Mouse (Mus musculus): Measurements from ENCODE around the gene Hypm.

DNA sequence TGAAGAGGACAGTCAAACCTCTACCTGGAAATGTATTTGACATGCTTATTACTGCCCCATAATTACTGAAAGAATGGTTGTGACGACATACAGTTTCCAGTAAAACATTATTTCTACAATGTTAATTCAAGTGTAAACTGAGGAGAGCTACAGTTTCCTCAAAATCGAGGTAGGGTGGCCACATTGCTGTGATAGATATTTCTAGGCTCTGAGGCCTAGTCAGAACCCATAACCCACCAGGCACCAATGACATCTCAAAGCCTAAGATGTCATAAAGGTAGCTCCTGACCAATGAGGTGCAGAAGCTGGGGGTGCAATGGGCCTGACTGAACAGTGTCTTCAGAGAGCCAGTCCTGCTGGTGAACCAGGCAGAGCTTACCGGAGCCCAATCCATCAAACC is at the start of gene Hypm:
- TF ChIP-seq CTCF (IDR thresholded peaks at IDR 0.05; ENCODE audit: borderline replicate concordance, extremely low read depth, insufficient read depth, insufficient read length) (no peak), POLR2A (IDR thresholded peaks at IDR 0.05; ENCODE audit: borderline replicate concordance, extremely low read depth, insufficient read depth, insufficient read length, poor library complexity, severe bottlenecking) (no peak)
